Mouse (Mus musculus) T-cell, adult 2 months (primary cell): ENCODE data around the gene Ethe1.

Experiments
- DNase-seq: peaks from one replicate; pipeline ENCODE4 v3.0.0; 2022; ENCODE audit warnings: low spot score

The Ethe1 gene

DNA sequence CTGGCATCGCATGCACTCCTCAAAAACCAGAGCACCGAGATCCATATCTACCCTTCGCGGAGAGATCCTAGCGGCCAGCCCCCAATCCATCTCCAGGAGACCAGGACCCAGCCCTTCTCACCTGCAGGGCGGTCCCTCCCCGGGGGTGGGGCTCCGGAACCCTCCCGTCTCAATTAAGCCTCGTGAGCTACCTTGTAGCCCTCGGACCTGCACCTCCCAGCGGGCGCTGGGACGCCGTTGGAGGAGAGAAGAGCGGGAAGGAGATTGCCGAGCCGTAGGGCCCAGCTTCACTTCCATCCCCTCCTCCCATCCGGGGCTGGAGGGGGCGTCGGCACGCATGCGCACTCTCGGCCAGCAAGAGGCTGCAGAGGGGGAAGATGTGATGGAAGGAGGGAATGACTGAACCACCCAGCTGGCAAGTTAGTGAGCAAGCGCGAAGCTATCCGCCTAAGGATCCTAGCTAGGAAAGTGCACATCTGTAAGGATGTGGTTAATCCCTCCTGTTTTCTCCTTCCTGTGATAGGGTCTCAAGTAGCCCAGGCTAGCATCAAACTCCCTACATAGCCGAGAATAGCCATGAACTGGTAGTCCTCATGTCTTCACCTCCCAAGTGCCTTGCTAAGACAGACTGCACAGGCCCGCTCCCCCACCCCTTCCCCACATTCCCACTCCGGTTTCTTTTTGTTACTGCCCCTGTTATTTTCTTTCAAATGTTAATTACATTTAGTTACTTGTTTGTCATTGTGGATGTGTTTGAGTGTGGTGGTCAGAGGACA is at the start of gene Ethe1, which contains the start of gene Zfp575:
Ethe1 (plus strand) TSS at position 214 of the 776 bp plus-strand sequence.
Zfp575 (minus strand) TSS at position 312 of the 776 bp plus-strand sequence.
- DNase-seq = no peak

DNA sequence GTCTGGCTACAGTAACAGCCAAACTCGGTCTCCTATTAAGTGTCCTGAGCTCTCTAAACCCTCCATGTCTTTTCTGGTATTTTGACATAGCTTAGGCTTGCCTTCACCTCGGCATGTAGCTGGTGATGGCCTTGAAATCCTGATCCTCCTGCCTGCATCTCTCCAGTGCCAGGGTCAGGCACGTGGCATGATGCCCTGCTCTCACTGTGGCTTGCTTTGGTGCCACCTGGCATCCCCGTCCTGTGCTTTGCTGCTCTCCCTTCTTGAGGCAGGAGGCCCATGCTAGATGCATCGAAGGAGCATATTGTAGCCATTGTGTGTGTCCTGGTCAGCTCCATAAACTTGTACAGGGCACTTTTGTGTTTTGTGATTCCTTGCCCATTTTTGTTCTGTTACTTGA is 49.8 kb upstream of the Ethe1 start:
- DNase-seq = no peak

DNA sequence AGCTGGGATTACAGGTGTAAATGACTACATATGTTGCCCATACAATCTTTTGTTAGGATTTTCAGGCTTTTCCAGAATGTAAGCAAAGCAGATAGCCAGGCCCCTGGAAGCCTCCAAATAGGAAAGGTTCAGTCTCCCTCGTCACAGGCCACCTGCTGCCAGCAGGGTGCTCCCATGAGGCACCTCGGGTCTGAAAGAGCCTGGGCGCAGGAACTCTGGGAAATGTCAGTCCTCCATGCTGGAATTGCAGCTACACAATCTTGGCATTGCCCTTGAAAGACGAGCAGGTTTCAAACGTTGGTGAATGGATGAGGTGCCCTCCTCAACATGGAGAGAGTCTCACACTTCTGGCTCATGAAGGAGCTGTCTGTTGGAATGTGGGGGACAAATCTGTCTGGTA is 49.2 kb upstream of the Ethe1 start:
- no peak for DNase-seq

DNA sequence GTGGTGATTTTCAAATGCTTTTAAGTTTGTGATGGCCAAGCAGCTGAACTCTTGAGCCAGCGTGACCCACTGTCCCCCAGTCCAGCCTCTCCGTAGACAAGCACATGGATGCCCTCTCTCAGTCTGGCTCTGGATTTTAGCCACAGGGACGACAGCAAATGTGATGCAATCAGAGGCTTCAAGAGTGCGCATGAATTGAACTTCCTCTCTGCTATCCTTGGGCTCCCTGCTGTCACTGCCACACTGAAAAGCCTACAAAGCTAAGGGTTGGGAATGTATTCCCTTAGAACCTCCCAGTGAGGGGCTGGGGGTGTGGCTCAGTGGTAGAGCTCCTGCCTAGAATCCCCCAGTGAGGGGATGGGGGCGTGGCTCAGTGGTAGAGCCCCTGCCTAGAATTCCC is 48.6 kb upstream of the Ethe1 start:
- no peak for DNase-seq

DNA sequence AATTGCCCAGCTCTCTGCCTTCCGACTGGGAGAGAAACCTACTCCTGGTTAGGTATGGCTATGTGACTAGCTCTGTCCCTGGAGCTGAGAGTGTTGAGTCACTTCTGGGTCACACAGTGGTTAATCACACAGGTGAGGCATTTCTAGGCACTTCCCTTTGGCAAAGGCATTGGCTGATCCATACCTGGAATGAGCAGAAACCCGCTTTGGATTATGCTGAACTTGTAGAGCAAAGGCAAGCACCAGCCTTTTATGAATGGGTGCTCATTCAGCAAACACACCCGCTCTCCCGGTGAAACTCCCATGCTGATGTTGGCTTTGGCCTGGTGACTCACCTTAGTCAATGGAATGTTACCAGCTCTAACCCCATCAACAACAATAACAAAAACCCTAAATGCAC is 47.7 kb upstream of the Ethe1 start:
- DNase-seq = no peak

DNA sequence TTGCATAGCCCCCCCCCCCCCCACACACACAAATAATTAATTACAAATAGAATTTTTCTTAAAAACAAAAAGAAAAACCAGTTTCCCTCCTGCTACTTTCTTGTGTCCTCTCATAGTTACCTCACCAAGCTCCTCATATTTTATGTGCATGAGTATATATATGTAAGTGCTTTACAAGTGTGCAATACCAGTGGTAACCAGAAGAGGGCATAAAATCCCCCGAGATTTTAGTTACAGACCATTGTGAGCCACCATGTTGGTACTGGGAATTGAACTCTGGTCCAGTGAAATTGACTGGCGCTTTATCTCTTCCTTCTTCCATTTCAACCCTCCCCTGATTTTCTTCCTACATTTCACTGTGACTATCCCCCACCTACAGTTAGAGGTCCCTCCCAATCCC is 42.8 kb upstream of the Ethe1 start:
- DNase-seq = no peak

DNA sequence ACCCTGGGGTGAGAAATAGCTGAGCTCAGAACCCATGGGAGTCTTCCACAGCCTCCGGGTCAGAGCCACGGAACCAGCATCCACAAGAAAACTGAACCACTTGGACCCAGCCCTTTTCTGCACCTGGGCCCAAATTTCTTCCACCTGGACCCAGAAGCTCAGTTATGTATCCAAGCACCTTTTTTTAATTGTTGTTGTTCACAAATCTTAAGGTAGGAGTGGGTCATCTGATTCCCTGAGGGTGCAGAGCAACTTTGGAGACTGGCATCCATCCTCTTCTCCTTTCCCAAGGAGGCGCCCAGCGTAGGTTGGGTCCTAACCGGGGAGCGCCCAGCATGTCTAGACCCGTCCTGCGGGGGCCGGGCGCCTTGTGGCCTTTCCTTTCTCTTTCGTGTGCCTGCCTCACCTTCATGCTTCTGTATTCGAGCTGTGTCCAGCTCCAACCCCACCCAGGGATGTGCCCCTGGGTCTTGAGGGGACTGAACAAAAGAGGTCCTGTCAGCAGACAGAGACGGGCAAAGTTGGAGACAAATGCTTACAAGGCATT is 41.2 kb upstream of the Ethe1 start, which contains the start of the genes Pinlyp and Xrcc1:
Pinlyp (minus strand) TSS at position 51 of the 547 bp plus-strand sequence.
Xrcc1 (plus strand) TSS at position 222 of the 547 bp plus-strand sequence.
- DNase-seq = no peak

DNA sequence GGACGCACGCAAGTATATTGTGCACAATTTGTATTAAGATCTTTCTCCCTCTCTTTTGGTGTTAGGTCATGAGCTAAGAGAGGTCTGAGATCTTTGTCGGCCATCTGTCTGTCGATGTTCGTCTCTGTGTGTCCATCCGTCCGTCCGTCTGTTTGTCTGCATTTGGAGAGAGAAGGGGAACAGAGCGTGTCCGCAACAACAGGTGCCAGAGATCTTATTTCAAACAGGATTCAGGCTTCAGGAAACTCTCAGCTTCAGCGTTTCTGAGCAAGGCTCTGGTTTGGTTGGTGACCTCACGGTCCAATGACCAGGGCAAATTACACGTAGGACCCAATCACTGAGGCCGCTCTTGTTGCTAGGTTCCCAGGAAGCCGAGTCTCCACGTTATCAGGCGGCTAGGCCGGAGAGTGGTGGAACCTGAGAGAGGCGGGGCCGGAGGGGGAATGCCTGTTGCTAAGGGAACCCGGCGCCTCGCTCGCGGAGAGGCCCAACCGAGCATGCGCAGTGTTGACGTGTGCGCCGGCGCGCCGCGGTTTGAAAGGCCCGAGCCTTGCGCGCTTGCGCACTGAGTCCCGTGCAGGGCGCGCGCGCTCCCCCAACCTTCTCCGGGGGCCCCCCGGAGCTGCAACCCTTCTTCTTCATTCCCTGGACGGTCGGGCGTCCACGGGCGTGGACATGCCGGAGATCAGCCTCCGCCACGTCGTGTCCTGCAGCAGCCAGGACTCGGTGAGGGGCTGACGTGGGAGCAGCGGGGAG is 40.5 kb upstream of the Ethe1 start:
- DNase-seq = peak; percentile 99

DNA sequence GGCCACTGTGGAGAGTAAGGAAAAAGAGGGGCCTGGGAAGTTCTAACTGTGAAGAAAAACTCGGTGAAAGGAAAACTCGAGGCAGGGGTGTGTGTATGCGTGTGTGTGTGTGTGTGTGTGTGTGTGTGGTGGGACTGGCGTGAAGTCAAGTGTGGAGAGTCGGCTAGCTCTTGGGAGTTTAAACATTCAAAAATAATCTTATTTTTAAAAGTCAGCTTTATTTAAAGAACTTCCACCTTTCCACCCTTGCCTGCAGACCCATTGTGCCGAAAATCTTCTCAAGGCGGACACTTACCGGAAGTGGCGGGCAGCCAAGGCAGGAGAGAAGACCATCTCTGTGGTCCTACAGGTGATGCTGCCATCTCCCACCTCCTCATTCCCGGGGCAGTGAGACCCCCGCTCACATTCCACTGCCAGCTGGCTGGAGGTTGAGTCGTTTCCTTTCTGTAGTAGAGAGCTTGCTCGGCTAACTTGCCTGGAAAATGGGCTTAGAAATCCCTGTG is 39.8 kb upstream of the Ethe1 start:
- DNase-seq = no peak

DNA sequence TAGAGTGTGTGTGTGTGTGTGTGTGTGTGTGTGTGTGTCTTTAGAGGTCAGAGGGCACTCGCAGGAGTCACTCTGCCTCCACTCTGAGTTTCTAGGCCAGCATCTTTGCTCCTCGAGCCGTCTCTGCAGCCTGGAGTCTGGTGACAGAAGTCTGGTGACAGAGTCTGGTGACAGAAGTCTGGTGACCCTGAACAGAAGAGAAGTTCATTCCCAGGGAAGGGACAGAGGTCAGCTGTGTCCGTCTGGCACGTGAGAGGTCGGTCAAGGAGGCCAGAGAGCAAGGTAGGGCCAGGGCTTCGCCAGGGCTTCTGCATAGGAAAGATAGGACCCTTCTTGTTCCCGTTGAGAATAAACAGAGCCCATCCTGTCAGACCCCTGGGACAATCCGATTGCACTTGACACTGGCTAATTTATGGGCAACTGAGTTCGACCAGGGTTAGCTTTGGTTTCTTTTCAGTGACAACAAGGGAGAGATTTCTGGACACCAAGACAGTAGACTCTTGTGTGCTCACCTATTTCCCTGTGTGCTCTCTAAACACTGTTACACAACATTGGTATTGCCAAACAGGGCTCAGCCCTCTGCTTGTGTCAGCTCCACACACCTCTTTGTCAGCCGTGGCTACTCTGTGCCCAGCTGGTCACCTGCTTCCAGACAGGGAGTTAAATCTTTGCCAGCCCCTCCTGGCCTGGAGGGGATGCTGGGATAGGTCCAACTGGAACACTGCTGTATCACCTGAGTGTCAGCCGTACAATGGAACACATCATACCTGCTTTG is 35.2 kb upstream of the Ethe1 start:
- no peak for DNase-seq

DNA sequence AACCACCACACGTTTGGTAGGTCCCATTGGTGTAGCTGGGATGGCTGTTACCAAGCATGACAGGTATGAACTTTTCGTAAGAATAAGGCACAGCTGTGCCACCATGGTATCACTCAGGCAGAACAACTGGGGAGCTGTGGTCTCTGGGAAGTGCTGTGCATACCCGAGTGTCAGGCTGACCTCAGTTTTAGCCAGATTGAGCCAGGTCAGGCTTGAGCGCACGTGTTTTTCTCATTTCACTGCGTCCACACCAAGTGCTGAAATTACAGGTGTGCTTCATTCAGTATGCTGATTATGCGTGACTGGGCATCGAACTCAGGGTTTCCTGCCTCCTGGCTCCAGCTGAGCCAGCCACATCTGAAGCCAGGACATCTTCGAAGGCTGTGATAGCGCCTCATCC is 31.6 kb upstream of the Ethe1 start:
- no peak for DNase-seq

DNA sequence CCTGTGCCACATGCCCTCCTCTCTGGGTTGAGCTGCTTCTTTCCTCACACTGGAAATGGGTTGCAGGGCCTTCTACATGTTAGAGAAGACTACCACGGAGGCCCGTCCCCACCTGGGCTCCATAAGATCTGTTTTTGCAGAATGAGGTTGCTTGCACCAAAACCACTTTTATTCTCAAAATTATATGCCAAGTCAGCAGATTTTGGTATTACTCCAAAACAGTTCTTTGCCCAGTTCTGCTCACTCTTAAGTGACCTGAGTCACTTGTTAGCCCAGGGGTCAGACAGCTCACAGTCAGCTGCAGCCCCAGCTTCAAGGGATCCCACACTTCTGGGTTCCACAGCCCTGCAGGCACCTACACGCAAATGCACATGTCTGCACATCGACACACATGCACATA is 25.9 kb upstream of the Ethe1 start:
- no peak for DNase-seq

DNA sequence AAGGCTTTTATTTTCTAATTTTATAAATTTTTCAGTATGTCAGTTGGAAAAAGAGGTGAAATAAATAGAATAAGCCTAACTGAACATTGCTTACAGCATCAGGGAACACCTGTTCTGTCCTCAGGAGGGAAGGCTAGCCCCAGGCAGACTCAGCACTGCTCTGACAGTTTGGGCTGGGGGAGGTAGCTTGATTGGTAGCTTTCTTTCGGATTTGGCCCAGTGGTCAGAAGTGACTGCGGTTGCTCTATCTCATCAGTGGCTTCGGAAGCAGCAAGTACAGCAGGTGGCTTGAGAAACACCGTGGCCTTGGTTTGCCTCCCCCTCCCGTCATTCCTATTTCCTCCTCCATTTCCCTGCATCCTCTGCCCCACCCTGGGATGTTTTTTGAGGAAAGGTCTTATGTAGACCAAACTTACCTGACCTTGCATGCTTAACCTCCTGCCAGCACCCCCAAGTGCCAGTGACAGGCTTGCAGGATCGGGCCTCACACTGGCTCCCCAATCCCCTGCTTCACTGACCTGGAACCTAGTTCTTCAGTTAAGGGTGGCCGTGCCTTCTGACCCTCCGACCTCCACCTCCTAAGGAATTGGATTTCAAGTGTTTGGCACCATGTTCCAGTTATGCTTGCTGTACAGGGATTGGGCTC is 24.0 kb upstream of the Ethe1 start:
- no peak for DNase-seq

DNA sequence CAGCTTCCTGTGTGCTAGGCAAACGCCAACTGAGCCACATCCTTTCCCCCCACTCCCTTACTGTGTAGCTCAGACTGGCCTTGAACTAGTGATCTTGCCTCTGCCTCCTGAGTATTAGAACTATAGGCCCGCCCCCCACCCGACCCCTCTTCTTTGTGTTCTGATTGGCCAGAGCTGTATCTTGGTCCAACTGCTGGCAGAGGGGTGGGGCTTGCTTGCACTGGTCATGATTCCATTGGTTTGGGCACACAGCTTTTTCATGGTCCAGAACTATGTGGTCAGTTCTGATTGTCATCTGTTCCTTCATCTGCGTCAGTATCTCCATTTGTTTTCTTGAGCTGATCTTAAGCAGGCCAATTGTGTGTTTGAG is 23.5 kb upstream of the Ethe1 start:
- DNase-seq = no peak

DNA sequence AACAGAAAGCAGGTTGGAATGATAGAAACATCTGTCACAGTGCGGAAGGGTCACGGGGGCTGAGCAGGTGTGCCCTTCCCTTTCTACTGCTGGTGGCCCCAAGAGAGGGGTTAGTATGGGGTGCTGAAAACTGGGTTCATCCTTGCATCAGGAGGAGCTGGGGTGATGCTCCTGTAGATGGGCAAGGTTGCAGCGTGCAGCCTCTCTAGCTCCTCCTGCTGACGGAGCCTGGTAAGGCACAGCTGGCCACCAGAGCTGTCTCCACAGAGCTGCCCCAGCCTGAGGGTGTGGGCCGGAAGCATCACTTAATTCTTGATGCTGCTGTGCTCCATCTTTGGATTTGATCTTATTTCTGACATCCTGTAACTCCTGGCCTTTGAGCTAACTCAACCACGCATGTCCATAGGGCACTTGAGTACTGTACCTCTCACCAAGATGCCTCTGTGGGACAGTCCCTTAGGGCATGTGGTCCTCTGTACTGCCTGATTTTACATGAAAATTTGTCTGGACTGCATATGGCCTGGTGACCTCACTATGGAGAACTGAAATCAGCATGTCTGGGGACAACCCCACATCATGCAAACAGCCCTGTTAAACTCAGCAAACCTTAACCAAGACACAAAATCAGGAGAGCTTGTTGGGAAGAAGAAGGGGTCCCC is 22.6 kb upstream of the Ethe1 start:
- DNase-seq = peak; percentile 76

DNA sequence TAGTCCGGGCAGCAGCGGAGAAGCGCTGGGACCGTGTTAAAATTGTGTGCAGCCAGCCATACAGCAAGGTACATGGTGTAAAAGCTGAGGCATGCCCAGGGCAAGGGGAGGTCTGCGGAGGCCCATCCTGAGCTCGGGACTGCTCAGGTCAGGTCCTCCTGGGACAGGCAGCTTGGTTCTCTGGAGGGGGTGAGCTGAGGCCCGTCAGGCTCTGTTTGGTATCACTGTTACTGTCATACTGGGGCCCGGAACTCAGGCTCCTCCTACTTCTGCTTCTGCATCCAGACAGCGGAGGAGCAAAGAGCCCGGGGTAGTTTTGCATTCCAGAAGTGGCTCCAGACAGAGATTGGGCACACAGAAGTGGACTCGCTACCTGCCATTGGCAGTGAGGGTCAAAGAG is 21.7 kb upstream of the Ethe1 start:
- DNase-seq = no peak

DNA sequence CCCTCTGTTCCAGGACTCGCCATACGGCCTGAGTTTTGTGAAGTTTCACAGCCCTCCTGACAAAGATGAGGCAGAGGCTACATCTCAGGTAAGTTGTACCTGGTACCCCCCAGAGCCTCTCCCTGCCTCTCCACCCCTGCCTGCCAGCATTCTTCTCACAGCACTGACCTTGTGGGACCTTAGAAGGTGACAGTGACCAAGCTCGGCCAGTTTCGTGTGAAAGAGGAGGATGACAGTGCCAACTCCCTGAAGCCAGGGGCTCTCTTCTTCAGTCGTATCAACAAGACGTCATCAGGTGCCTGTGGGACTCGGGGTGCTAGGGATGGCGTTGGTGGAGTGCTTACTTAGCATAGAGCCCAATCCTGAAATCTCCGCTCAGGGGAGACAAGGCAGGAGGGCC is 21.1 kb upstream of the Ethe1 start:
- DNase-seq = no peak

DNA sequence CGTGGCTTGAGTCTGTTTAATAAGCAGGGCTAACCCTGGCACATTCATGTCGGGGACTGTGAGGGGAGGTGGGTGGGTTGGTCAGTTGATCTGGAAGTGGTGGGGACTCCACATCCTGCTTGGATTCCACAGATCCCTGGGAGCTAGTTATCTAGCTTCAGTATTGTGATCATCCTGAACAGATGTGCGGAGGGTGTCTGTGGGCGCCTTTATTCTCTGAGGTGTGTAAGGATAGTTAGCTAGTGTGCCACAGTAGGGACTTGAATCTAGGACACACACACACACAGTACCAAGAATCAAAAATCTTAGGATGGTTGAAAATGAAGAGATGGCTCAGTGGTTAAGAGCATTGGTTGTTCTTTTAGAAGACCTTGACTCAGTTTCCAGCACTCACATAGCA is 18.8 kb upstream of the Ethe1 start:
- no peak for DNase-seq

DNA sequence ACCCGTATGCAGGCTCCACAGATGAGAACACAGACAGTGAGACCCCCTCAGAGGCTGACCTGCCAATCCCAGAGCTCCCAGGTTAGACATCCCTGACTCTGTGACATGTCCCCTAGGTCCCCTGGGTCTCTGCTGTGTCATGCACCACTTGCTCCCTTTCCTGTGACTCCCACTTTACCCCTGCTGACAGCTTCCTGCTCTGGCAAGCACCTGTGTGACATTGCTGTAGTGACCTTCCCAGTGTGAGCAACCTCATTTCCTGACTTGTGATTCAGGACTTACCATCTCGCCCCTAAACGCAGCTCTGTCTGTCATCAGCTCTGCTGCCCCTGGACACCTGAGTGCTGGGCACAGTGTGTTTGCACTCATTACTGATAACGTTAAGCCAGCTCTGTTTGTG is 16.3 kb upstream of the Ethe1 start:
- no peak for DNase-seq

DNA sequence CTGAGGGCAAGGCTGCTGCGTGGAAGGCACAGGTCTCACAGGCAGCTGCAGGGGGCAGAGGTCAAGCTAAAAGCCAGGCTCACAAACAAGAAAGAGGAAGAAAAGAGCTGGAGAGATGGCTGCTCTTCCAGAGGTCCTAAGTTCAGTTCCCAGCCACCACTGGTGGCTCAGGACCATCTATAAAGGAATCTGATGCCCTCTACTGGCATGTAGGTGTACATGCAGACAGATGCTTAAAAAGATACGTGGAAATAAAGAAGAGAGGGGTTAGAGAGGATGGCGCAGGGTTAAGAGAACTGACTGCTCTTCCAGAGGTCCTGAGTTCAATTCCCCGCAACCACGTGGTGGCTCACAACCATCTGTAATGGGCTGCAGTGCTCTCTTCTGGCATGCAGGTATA is 14.9 kb upstream of the Ethe1 start:
- DNase-seq = no peak

DNA sequence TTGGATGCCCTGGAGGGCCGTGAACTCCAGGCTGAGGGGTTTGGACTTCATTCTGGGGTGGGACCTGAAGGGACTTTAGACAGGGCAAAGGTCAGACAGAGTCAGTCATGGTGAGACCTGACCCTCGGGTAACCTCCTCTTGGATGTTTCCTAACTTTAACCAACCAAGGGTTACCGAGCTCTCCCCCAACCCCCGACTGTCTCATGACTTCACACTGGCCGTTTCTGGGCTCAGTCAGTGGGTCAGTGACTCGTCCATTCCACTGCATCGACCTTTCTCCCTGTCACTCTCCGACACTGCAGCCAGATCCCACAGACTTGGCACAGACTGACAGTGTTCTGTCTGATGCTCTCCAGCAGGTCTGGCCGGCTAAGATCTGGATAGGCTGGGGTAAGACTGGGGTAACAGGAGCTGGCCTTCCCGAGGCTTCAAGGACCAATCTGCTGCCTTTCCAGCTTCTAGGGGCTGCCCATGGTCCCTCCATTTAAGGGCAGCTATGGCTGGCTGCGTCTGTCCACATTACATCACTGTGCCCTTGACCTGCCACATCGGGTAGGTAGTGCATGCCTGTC is 13.0 kb upstream of the Ethe1 start:
- no peak for DNase-seq
